Mouse (Mus musculus) hindbrain, embryonic 12.5 days (tissue): ENCODE measurements at regions not wholly inside any gene's neighbourhood (a gene's known extent, or its start where the extent isn't known, plus 50 kb on each side); places are given as distances from the start of the nearest gene placed in this dataset.
"Not testable (repeated sequence)": the region's sequence is repeated elsewhere in the genome, so short reads cannot be mapped to it uniquely, and the experiment has no call there.

Experiments used
- ATAC-seq: fragments of 200-750 bp; cut with Nextera tagmentation; 2 replicates; pipeline ENCODE4 v1.8.0; 2017; ENCODE audit warnings: moderate TSS enrichment; ENCODE audit not compliant: low FRiP score
- H3K27ac ChIP-seq: fragments of 300-500 bp; sonication (generic); 2 replicates; pipeline ENCODE4 v1.5.1; 2016; ENCODE audit warnings: mild to moderate bottlenecking
- H3K27me3 ChIP-seq: fragments of 300-500 bp; sonication (generic); 2 replicates; pipeline ENCODE4 v1.6.1; 2016; ENCODE audit warnings: mild to moderate bottlenecking
- H3K36me3 ChIP-seq: fragments of 300-500 bp; sonication (generic); 2 replicates; pipeline ENCODE4 v1.6.1; 2016; ENCODE audit warnings: mild to moderate bottlenecking
- H3K4me1 ChIP-seq: fragments of 300-500 bp; sonication (generic); 2 replicates; pipeline ENCODE4 v1.6.1; 2016
- H3K4me2 ChIP-seq: fragments of 300-500 bp; sonication (generic); replicated peaks from 2 replicates; pipeline ENCODE4 v1.6.1; 2016; ENCODE audit warnings: mild to moderate bottlenecking
- H3K4me3 ChIP-seq: fragments of 300-500 bp; sonication (generic); 2 replicates; pipeline ENCODE4 v1.5.1; 2016; ENCODE audit warnings: mild to moderate bottlenecking
- H3K9ac ChIP-seq: fragments of 300-500 bp; sonication (generic); 2 replicates; pipeline ENCODE4 v1.6.1; 2016; ENCODE audit warnings: mild to moderate bottlenecking, moderate library complexity
- H3K9me3 ChIP-seq: fragments of 300-500 bp; sonication (generic); replicated peaks from 2 replicates; pipeline ENCODE4 v1.6.1; 2016; ENCODE audit warnings: mild to moderate bottlenecking
- WGBS: fragments of 180-500 bp; shearing (Covaris S2); methylation state at CpG from one replicate; pipeline ENCODE4 v1.1.7; 2016; 5-methylcytosine and 5-hydroxymethylcytosine counted together

DNA sequence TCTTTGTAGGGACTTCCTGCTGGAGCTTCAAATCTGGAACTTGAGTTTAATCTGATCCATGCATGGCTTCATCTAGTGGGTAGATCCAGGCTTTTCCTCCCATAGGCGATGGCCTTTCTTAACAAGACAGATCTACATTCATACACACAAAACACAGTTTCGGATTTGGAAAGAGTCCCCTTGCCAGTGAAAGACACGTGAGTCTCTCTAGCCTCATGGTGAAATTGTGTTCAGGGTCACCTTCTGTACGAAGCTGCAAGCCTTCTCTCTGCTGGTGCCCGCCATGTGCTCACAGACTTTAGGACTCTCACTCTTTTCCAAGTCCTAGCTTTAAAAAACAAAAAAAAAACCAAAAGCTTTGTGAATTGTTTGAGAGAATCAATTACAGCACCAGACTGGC is 51.4 kb upstream of the Dlx2 start:
- Histone ChIP-seq H3K36me3 (no peaks in the 10 kb centered on the region), H3K4me3 (no peak overlapping the region), H3K27ac (no peak overlapping the region), H3K9ac (no peak overlapping the region), H3K4me1 (0 out of 2 replicates have a peak, but pooled peaks cover 4% of the 10 kb centered on the region), H3K27me3 (0 out of 2 replicates have a peak, but pooled peaks cover 4% of the 10 kb centered on the region), H3K9me3 (no peaks in the 10 kb centered on the region), H3K4me2 (no peak overlapping the region)
- no peak for ATAC-seq
- 85% methylated on average over 5 of the region's 5 CpGs for WGBS

DNA sequence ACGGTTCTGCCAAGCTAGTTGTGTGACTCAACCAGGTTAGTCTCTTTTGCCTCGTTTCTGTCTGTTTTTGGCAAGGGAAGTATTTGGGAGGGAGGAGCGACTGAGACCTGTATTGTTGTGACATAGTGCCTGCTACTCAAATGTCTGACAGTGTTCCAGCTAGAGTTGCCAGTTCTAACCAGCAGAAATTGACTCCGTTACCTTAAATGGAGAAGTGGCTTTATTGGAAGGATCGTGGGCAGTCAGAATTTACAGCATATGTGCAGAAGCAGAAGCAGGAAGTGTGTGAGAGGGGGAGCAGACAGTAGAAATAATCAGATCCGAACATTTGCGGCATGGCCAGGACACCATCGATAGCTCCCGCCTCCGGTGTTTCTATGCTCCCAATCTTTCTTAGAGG is 51.8 kb upstream of the Dlx2 start:
- no peak overlapping the region for H3K4me2 ChIP-seq
- no peaks in the 10 kb centered on the region for H3K9me3 ChIP-seq
- WGBS, result 68% methylated on average over 10 of the region's 10 CpGs
- no peak overlapping the region for H3K4me3 ChIP-seq
- no peak overlapping the region for H3K27ac ChIP-seq
- 0 out of 2 replicates have a peak, but pooled peaks cover 4% of the 10 kb centered on the region for H3K4me1 ChIP-seq
- H3K36me3 ChIP-seq, result no peaks in the 10 kb centered on the region
- H3K9ac ChIP-seq, result no peak overlapping the region
- H3K27me3 ChIP-seq, result 0 out of 2 replicates have a peak, but pooled peaks cover 4% of the 10 kb centered on the region
- no peak for ATAC-seq

- peak; percentile 68 for ATAC-seq
- H3K27me3 ChIP-seq, result 0 out of 2 replicates have a peak, but pooled peaks cover 4% of the 10 kb centered on the region
- no peaks in the 10 kb centered on the region for H3K36me3 ChIP-seq
- 0 out of 2 replicates have a peak, but pooled peaks cover 4% of the 10 kb centered on the region for H3K4me1 ChIP-seq
- 19% methylated on average over 5 of the region's 5 CpGs for WGBS
- H3K9ac ChIP-seq, result no peak overlapping the region
- H3K27ac ChIP-seq, result no peak overlapping the region
- no peaks in the 10 kb centered on the region for H3K9me3 ChIP-seq
- no peak overlapping the region for H3K4me3 ChIP-seq
- H3K4me2 ChIP-seq, result no peak overlapping the region
Observed at GRCm38 (mm10) chr2:71598778-71599177, 52.2 kb upstream of the Dlx2 start.

- H3K4me1 ChIP-seq, result no peaks in the 10 kb centered on the region
- ATAC-seq, result no peak
- no peak overlapping the region for H3K27ac ChIP-seq
- H3K9ac ChIP-seq, result no peak overlapping the region
- WGBS, result 80% methylated on average over 7 of the region's 7 CpGs
- 0 out of 2 replicates have a peak, but pooled peaks cover 4% of the 10 kb centered on the region for H3K27me3 ChIP-seq
- H3K36me3 ChIP-seq, result no peaks in the 10 kb centered on the region
- no peak overlapping the region for H3K4me2 ChIP-seq
- H3K4me3 ChIP-seq, result no peak overlapping the region
- H3K9me3 ChIP-seq, result no peaks in the 10 kb centered on the region
Observed at GRCm38 (mm10) chr2:71600213-71600612, 53.7 kb upstream of the Dlx2 start.

DNA sequence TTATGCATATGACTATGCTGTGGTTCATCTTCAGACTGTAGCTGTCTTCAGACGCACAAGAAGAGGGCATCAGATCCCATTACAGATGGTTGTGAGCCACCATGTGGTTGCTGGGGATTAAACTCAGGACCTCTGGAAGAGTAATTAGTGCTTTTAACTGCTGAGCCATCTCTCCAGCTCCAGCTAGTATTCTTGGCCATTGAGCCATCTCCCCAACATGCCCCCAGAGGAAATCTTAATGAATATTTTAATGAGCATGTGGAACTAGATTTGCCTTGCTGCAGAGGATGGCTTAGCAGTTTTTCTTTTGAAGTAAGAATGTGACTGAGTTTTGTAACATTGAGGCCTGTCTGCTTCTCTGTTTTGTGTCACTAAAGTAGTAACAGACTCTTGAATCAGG is 54.4 kb upstream of the Dlx2 start:
- no peak overlapping the region for H3K4me3 ChIP-seq
- no peaks in the 10 kb centered on the region for H3K4me1 ChIP-seq
- no peak overlapping the region for H3K9ac ChIP-seq
- WGBS, result 54% methylated on average over 1 of the region's 1 CpGs
- H3K27ac ChIP-seq, result no peak overlapping the region
- ATAC-seq, result no peak
- H3K4me2 ChIP-seq, result no peak overlapping the region
- H3K9me3 ChIP-seq, result no peaks in the 10 kb centered on the region
- H3K27me3 ChIP-seq, result 0 out of 2 replicates have a peak, but pooled peaks cover 4% of the 10 kb centered on the region
- no peaks in the 10 kb centered on the region for H3K36me3 ChIP-seq

DNA sequence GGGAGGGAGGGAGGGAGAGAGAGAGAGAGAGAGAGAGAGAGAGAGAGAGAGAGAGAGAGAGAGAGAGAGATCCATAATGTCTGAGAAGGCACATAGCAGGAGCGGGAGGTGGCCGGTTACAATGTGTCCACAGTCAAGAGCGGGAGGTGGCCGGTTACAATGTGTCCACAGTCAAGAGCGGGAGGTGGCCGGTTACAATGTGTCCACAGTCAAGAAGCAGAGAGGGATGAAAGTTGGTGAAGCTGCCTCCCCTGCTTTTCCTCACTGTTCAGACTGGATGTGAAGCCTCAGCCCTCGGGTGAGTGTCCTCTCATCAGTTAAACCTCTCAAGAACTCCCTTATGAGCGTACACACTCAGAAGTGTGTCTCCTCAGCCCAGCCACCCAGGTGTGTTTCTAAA is 57.2 kb upstream of the Dlx2 start:
- H3K4me1 ChIP-seq, H3K36me3 ChIP-seq, H3K9me3 ChIP-seq, H3K9ac ChIP-seq, ATAC-seq, H3K4me2 ChIP-seq, H3K4me3 ChIP-seq, H3K27ac ChIP-seq, H3K27me3 ChIP-seq: not testable (repeated sequence)
- WGBS, result 92% methylated on average over 8 of the region's 8 CpGs

- Histone ChIP-seq H3K4me1 (peaks cover 8% of the 10 kb centered on the region; the same call in 1 of the 2 replicates), H3K4me3 (no peak overlapping the region), H3K36me3 (no peaks in the 10 kb centered on the region), H3K4me2 (no peak overlapping the region), H3K9ac (no peak overlapping the region), H3K9me3 (no peaks in the 10 kb centered on the region), H3K27ac (no peak overlapping the region), H3K27me3 (peaks cover 4% of the 10 kb centered on the region; the same call in 1 of the 2 replicates)
- no peak for ATAC-seq
- WGBS, result 93% methylated on average over 1 of the region's 1 CpGs
Observed at GRCm38 (mm10) chr2:71605606-71606005, 59.1 kb upstream of the Dlx2 start.

- Histone ChIP-seq H3K9ac (no peak overlapping the region), H3K36me3 (no peaks in the 10 kb centered on the region), H3K27me3 (peaks cover 4% of the 10 kb centered on the region; the same call in 1 of the 2 replicates), H3K9me3 (no peaks in the 10 kb centered on the region), H3K4me2 (no peak overlapping the region), H3K27ac (no peak overlapping the region), H3K4me3 (no peak overlapping the region), H3K4me1 (peaks cover 14% of the 10 kb centered on the region)
- no peak for ATAC-seq
- whole genome bisulfite sequencing, result 84% methylated on average over 3 of the region's 3 CpGs
Observed at GRCm38 (mm10) chr2:71607087-71607502, 60.5 kb upstream of the Dlx2 start.

DNA sequence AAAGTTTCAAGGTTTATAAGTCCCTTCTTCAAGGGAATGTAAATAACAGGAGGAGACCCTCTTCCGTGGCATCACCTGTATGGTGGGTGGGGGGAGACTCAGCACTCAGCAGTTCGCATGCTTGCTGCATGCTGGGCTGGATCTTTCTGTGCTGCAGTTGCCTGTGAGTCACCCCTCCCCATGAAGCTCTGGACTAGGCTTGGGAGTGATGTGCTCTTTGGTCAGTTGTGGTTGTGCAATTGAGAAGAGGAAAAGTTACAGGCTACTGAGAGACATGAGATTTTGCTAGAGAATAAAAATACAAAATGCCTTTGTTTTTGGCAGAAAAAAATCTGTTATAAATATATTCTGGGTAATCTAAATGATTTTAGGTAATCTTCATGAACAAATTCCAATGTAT is 66.7 kb upstream of the Dlx2 start:
- no peak overlapping the region for H3K4me3 ChIP-seq
- H3K36me3 ChIP-seq, result no peaks in the 10 kb centered on the region
- H3K27me3 ChIP-seq, result peaks cover 4% of the 10 kb centered on the region; the same call in 1 of the 2 replicates
- no peak overlapping the region for H3K27ac ChIP-seq
- ATAC-seq, result no peak
- peaks cover 17% of the 10 kb centered on the region for H3K4me1 ChIP-seq
- no peak overlapping the region for H3K4me2 ChIP-seq
- H3K9me3 ChIP-seq, result no peaks in the 10 kb centered on the region
- H3K9ac ChIP-seq, result no peak overlapping the region
- 58% methylated on average over 2 of the region's 2 CpGs for WGBS

DNA sequence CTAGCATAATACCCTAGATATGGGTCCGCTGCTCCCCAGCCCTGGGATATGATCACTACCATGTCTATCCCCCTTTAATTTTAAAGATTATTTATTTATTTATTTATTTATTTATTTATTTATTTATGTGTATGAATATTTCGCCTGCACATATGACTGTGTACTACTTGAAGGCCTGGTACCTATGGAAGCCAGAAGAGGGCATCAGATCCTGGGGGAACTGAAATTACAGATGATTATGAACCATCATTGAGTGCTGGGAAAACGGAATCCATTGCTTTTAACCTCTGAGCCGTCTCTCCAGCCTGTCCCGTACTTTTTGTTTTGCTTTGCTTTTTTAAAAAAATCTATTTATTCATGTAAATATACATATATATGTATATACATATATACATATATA is 70.0 kb upstream of the Dlx2 start:
- no peaks in the 10 kb centered on the region for H3K9me3 ChIP-seq
- H3K4me3 ChIP-seq, result no peak overlapping the region
- H3K27ac ChIP-seq, result no peak overlapping the region
- ATAC-seq, result no peak
- peaks cover 13% of the 10 kb centered on the region for H3K4me1 ChIP-seq
- H3K4me2 ChIP-seq, result no peak overlapping the region
- H3K27me3 ChIP-seq, result no peaks in the 10 kb centered on the region
- no peaks in the 10 kb centered on the region for H3K36me3 ChIP-seq
- 91% methylated on average over 5 of the region's 5 CpGs for WGBS
- H3K9ac ChIP-seq, result no peak overlapping the region

- no peak overlapping the region for H3K4me3 ChIP-seq
- no peak for ATAC-seq
- WGBS, result 94% methylated on average over 2 of the region's 2 CpGs
Observed at GRCm38 (mm10) chr2:71621458-71621857, 74.9 kb upstream of the Dlx2 start.

DNA sequence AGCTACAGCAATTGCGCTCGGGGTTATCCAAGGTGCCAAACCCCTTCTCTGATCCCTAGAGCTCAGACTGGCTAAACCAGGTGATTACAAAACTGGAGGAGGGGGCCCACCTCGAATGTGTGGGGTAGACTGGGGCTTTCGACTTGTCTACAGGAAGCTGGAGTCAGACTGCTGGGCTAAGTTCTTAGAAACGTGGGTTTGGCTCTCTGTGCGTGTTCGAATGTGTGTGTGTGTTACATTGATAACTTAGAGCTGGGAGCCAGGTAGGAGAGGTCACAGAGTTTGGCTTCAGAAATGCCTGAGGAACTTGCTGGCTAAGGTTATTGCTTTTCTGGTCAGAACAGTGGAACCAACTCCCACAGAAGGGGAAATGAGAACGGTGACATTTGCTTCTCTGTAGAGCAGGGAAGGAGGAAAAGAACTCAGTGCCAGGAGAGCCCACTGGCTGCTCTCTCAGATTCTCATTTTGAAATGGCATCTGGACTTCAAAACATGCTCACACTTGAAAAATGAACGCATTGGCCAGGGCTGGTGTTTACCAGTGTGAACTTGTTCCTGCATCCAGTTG is 76.1 kb upstream of the Dlx2 start:
- H3K9me3 ChIP-seq, result no peaks in the 10 kb centered on the region
- no peak for ATAC-seq
- H3K27me3 ChIP-seq, result 0 out of 2 replicates have a peak, but pooled peaks cover 9% of the 10 kb centered on the region
- H3K4me3 ChIP-seq, result no peak overlapping the region
- no peak overlapping the region for H3K27ac ChIP-seq
- H3K36me3 ChIP-seq, result no peaks in the 10 kb centered on the region
- H3K4me2 ChIP-seq, result no peak overlapping the region
- 79% methylated on average over 9 of the region's 9 CpGs for WGBS
- H3K4me1 ChIP-seq, result peaks cover 24% of the 10 kb centered on the region
- H3K9ac ChIP-seq, result no peak overlapping the region

More at GRCm38 (mm10) chr2:71621458-71621857, 74.9 kb upstream of the Dlx2 start:
- Histone ChIP-seq H3K36me3 (no peaks in the 10 kb centered on the region), H3K9me3 (no peaks in the 10 kb centered on the region), H3K4me2 (no peak overlapping the region), H3K27me3 (0 out of 2 replicates have a peak, but pooled peaks cover 2% of the 10 kb centered on the region), H3K27ac (no peak overlapping the region), H3K9ac (no peak overlapping the region), H3K4me1 (peaks cover 14% of the 10 kb centered on the region)

GRCm38 (mm10) chr2:71623134-71623533 is 76.6 kb upstream of the Dlx2 start:
- H3K4me1 ChIP-seq, result peaks cover 24% of the 10 kb centered on the region
- no peak for ATAC-seq
- H3K27me3 ChIP-seq, result 0 out of 2 replicates have a peak, but pooled peaks cover 9% of the 10 kb centered on the region
- no peak overlapping the region for H3K27ac ChIP-seq
- H3K4me2 ChIP-seq, result no peak overlapping the region
- no peak overlapping the region for H3K4me3 ChIP-seq
- H3K9ac ChIP-seq, result no peak overlapping the region
- whole genome bisulfite sequencing, result 90% methylated on average over 2 of the region's 2 CpGs
- H3K36me3 ChIP-seq, result no peaks in the 10 kb centered on the region
- H3K9me3 ChIP-seq, result no peaks in the 10 kb centered on the region
